Mouse (Mus musculus): ENCODE measurements around the gene Gpi1.

DNA sequence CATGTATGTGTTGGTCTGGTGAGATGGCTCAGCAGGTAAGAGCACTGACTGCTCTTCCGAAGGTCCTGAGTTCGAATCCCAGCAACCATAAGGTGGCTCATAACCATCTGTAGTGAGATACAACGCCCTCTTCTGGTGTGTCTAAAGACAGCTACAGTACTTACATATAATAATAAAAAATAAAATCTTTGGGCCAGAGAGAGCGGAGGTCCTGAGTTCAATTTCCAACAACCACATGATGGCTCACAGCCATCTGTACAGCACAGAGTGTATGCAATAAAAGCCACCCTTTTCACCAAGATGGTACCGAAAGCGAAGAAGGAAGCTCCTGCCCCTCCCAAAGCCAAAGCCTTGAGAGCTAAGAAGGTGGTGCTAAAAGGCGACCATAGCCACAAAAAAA, 20.6 kb upstream of the Gpi1 start, which contains the start of gene Gm6096:
- TF ChIP-seq CTCF (IDR thresholded peaks at IDR 0.05; ENCODE audit: low read depth) (no peak), EP300 (IDR thresholded peaks at IDR 0.05; ENCODE audit: low read depth) (no peak)
